Mouse (Mus musculus) brain, adult 10 weeks (tissue): ENCODE data around the gene Lman2l. TPM values are rescaled to one million over a fixed set of nuclear protein-coding genes. Genes with fewer than 3 reads are reported as not detected.

Experiments used
- polyA plus RNA-seq: library from polyadenylated mRNA; stranded (reverse); fragments of 350-450 nt; fragmentation: Illumina TruSeq; extraction: RNeasy Lipid Tissue Mini Kit (QIAGEN cat#74804); gene quantifications from one replicate; pipeline ENCODE4 v1.2.3, GENCODE M21; 2015; ENCODE audit warnings: low read depth, low replicate concordance

The Lman2l gene
- polyA plus RNA-seq = 31.0 TPM

DNA sequence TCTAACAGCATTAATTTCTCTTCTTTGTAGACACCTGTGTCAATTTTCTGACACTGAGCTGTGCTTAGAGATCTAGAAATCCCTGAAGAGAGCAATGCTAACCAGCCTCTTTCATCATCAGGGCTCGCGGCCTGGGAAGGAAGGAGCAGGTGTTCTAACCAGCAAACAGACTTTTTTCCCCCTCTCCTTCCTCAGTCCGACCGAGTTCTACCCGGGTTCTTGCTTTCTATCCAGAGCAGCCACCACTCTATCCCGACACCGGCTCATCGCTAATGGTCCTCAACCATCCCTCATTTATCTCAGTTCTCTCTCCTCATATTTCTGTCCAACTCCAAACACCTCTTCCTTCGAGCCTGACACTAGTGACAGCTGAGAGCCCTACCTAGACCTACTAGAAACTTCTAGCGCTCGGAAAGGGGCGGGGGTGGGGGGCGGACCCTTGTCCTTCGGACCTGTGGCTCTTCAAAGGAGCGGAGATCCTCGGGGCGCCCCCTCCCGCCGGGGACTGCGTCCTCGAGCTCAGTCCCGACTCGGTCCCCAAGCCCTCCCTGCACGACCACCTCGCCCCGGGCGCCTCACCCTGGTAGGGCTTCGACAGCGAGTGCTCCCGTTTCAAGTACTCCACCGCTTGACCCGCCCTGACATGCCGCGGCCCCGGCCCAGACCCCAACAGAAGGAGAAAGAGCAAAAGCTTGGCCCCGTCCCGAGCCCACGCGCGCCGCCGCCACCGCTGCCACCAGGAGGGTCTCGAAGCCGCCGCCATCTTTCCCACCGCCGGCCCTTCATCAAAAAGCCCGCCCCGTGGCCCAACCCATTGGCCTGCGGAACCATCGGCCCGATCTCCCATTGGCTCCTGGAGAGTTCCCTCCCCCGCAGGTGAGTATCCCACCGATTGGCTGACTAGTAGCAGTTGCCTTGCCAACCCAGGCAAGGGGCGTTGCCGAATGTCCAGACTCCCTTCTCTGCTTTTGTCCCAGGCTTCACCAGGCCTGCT, at the start of gene Lman2l:
Gene Lman2l (minus strand): TSS at position 801 of the 994 bp plus-strand sequence.

DNA sequence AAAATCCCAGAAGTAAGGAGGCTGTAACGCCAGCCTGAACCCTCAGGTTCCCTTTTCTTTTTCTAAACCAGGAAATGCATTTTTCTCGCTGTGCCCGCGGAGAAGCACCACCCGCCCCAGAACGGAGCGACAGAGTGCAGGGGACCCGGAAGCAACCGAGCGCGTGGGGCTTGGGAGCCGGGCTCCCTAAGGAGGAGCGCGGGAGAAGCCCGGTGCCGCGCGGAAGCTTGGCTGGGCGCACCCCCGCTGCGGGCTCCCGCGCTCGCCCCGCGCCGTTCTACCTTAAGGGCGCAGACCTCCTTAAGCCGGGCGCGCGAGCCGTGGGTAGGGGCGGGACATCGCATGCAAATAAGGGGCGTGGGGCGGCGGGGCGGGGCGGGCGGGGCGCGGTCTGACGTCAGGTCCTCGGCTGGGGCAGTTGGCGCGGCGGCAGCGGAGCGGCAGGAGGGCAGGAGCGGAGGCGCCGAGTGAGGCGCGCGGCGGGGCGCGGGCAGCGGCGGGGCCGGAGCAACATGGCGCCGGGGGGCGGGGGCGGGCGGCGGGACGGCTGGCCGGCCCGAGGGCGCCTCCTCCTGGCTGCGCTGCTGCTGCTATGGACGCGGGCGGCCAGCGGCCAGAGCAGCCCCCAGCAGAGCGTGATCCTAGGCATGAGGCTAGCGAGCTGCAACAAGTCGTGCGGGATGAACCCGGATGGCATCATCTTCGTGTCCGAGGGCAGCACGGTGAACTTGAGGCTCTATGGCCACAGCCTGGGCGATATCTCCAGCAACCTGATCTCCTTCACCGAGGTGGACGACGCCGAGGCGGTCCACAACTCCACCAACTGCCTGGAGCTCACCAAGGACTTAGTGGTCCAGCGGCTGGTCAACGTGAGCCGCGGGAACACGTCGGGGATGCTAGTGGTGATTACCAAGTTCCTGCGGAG, 26.4 kb upstream of the Lman2l start, which contains the start of gene Cnnm4:
Gene Cnnm4 (plus strand): TSS at position 440 of the 925 bp plus-strand sequence.

DNA sequence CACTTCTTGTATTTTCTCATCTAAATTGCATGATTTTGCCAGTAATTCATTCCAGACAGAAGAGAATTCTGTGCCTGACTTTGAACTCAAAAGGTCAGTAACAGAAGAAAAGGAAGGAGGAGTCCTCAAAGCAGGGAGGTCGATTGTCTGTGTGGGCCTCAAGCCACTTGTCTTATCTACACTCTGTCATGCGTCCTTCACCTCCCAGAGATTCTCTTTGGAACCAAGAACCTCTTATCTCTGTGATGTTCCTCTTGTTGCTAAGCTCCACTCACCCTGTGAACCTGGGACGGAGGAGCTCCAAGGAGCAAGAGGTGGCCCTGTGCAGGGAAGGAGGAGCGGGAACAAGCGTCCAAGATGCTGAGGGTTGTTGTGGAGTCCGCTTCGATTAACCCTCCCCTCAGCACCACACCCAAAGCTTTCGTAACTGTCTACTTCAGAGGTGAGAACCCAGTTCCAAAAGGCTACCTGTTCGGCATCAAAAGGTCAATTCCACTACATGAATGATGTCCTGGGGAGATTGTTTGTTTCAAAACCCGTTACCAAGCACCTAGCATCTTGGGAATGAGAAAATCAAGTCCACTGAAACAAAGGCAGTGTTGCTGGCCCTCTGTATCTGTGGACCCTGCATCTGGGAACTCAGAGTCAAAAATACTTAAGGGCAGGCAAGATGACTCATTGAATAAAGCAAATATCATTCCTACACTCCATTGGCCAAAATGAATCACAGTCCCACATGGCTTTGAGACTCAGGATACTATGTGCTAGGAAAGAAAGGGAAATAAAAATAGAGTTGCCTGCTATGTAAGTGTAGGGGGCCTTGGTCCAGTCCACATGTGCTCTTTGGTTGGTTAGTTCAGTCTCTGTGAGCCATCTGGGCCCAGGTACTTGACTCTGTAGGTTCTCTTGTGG, 72.9 kb downstream of the Lman2l start, which contains the start of gene Fer1l5:
Gene Fer1l5 (plus strand): TSS at position 358 of the 912 bp plus-strand sequence.

Other genes with a start within 250 kb of the Lman2l start
- 19.8 TPM for gene Uggt1, start 200.6 kb downstream of the Lman2l start, polyA plus RNA-seq
- 1.5 TPM for gene Neurl3, start 170.6 kb downstream of the Lman2l start, polyA plus RNA-seq
- 10.4 TPM for gene Arid5a, start 137.5 kb downstream of the Lman2l start, polyA plus RNA-seq
- gene Kansl3, start 76.1 kb downstream of the Lman2l start, polyA plus RNA-seq = 52.7 TPM
- not detected for gene Fer1l5, start 73.0 kb downstream of the Lman2l start, polyA plus RNA-seq
- 5.3 TPM for gene Cnnm4, start 26.3 kb upstream of the Lman2l start, polyA plus RNA-seq
- 14.0 TPM for gene Cnnm3, start 66.6 kb upstream of the Lman2l start, polyA plus RNA-seq
- 6.4 TPM for gene Ankrd23, start 91.6 kb upstream of the Lman2l start, polyA plus RNA-seq
- gene Gm42417, start 94.2 kb upstream of the Lman2l start, polyA plus RNA-seq = not detected
- gene Ankrd39, start 102.2 kb upstream of the Lman2l start, polyA plus RNA-seq = 12.0 TPM
- 8.6 TPM for gene Sema4c, start 113.1 kb upstream of the Lman2l start, polyA plus RNA-seq
- 1.7 TPM for gene Fam178b, start 237.9 kb upstream of the Lman2l start, polyA plus RNA-seq
- 1,011 TPM for gene Cox5b, start 246.2 kb upstream of the Lman2l start, polyA plus RNA-seq